Mouse (Mus musculus) hindbrain, embryonic 14.5 days (tissue): ENCODE data around the gene Brip1. TPM values are rescaled to one million over a fixed set of nuclear protein-coding genes. Genes with fewer than 3 reads are reported as not detected.

Experiments
- ATAC-seq: fragments of 200-750 bp; cut with Nextera tagmentation; 2 replicates; pipeline ENCODE4 v1.8.0; 2017; ENCODE audit warnings: moderate number of reproducible peaks, mild to moderate bottlenecking, moderate TSS enrichment, moderate library complexity; ENCODE audit not compliant: low FRiP score
- DNase-seq: peaks from one replicate; pipeline ENCODE4 v3.0.0-alpha.2; 2015; ENCODE audit warnings: low spot score
- H3K27ac ChIP-seq: fragments of 300-500 bp; sonication (generic); 2 replicates; pipeline ENCODE4 v1.5.1; 2014; ENCODE audit warnings: mild to moderate bottlenecking, moderate library complexity
- H3K27me3 ChIP-seq: fragments of 300-500 bp; sonication (generic); 2 replicates; pipeline ENCODE4 v1.6.1; 2014; ENCODE audit warnings: mild to moderate bottlenecking, low read length, mixed read lengths; ENCODE audit not compliant: control insufficient read depth, insufficient read depth
- H3K36me3 ChIP-seq: fragments of 300-500 bp; sonication (generic); replicated peaks from 2 replicates; pipeline ENCODE4 v1.6.1; 2014; ENCODE audit not compliant: control insufficient read depth, insufficient read depth
- H3K4me1 ChIP-seq: fragments of 300-500 bp; sonication (generic); replicated peaks from 2 replicates; pipeline ENCODE4 v1.6.1; 2014; ENCODE audit warnings: antibody characterized with exemption, low read length, mixed read lengths; ENCODE audit not compliant: control insufficient read depth, insufficient read depth
- H3K4me2 ChIP-seq: fragments of 300-500 bp; sonication (generic); replicated peaks from 2 replicates; pipeline ENCODE4 v1.6.1; 2014; ENCODE audit warnings: mild to moderate bottlenecking, moderate library complexity
- H3K4me3 ChIP-seq: fragments of 300-500 bp; sonication (generic); replicated peaks from 2 replicates; pipeline ENCODE4 v1.5.1; 2014; ENCODE audit warnings: mild to moderate bottlenecking, low read length
- H3K9ac ChIP-seq: fragments of 300-500 bp; sonication (generic); 2 replicates; pipeline ENCODE4 v1.6.1; 2014
- H3K9me3 ChIP-seq: fragments of 300-500 bp; sonication (generic); 2 replicates; pipeline ENCODE4 v1.6.1; 2016; ENCODE audit warnings: low read length; ENCODE audit not compliant: control insufficient read depth
- WGBS: fragments of 180-500 bp; shearing (Covaris S2); extraction: QIAGEN DNeasy Blood & Tissue Kit; methylation state at CpG from one replicate; pipeline ENCODE4 v1.1.7; 2014; 5-methylcytosine and 5-hydroxymethylcytosine counted together
- polyA plus RNA-seq: library from polyadenylated mRNA; unstranded; fragments of >200 nt; fragmentation: Nextera tagmentation; extraction: Ambion mirVana; gene quantifications from 2 replicates; pipeline ENCODE4 v1.2.1, GENCODE M21; 2014

Brip1 gene
- polyA plus RNA-seq, 1 experiment from 2014 or later: 1.6 TPM

GRCm38 (mm10) chr11:86155638-86156037 is 45.4 kb downstream of the Brip1 start:
- H3K4me1 ChIP-seq: no peaks in the 10 kb centered on the region
- H3K9ac ChIP-seq: no peak overlapping the region
- no peak overlapping the region for H3K4me2 ChIP-seq
- H3K4me3 ChIP-seq: no peak overlapping the region
- DNase-seq (no peak), ATAC-seq (no peak)
- H3K27ac ChIP-seq: no peak overlapping the region
- no peaks in the 10 kb centered on the region for H3K36me3 ChIP-seq
- WGBS: 64% methylated on average over 5 of the region's 5 CpGs
- H3K27me3 ChIP-seq: no peaks in the 10 kb centered on the region
- H3K9me3 ChIP-seq: no peaks in the 10 kb centered on the region

- no peaks in the 10 kb centered on the region for H3K27me3 ChIP-seq
- no peaks in the 10 kb centered on the region for H3K4me1 ChIP-seq
- H3K9me3 ChIP-seq: no peaks in the 10 kb centered on the region
- no peaks in the 10 kb centered on the region for H3K36me3 ChIP-seq
- no peak overlapping the region for H3K4me2 ChIP-seq
- no peak for DNase-seq
- H3K4me3 ChIP-seq: no peak overlapping the region
- 96% methylated on average over 3 of the region's 3 CpGs for WGBS
- no peak overlapping the region for H3K27ac ChIP-seq
- no peak overlapping the region for H3K9ac ChIP-seq
- no peak for ATAC-seq
These were observed 69.7 kb downstream of the Brip1 start for GRCm38 (mm10) chr11:86131324-86131723.

GRCm38 (mm10) chr11:86117078-86117869 is 83.7 kb downstream of the Brip1 start:
- DNase-seq (no peak), ATAC-seq (no peak)
- Histone ChIP-seq H3K27me3 (no peaks in the 10 kb centered on the region), H3K9ac (no peak overlapping the region), H3K4me3 (no peak overlapping the region), H3K4me2 (no peak overlapping the region), H3K9me3 (no peaks in the 10 kb centered on the region), H3K36me3 (no peaks in the 10 kb centered on the region), H3K27ac (no peak overlapping the region), H3K4me1 (no peaks in the 10 kb centered on the region)
- WGBS: 90% methylated on average over 7 of the region's 7 CpGs

- no peak overlapping the region for H3K27ac ChIP-seq
- H3K9ac ChIP-seq: no peak overlapping the region
- WGBS: 100% methylated on average over 1 of the region's 1 CpGs
- DNase-seq: no peak
- ATAC-seq: no peak
- H3K9me3 ChIP-seq: no peaks in the 10 kb centered on the region
- H3K4me1 ChIP-seq: no peaks in the 10 kb centered on the region
- H3K4me3 ChIP-seq: no peak overlapping the region
- H3K36me3 ChIP-seq: no peaks in the 10 kb centered on the region
- no peak overlapping the region for H3K4me2 ChIP-seq
- H3K27me3 ChIP-seq: no peaks in the 10 kb centered on the region
These were observed 85.0 kb downstream of the Brip1 start for GRCm38 (mm10) chr11:86115955-86116354.

- H3K9me3 ChIP-seq: no peaks in the 10 kb centered on the region
- no peak overlapping the region for H3K4me2 ChIP-seq
- H3K4me1 ChIP-seq: no peaks in the 10 kb centered on the region
- 93% methylated on average over 4 of the region's 4 CpGs for WGBS
- H3K4me3 ChIP-seq: no peak overlapping the region
- ATAC-seq (no peak), DNase-seq (no peak)
- no peaks in the 10 kb centered on the region for H3K27me3 ChIP-seq
- H3K9ac ChIP-seq: no peak overlapping the region
- no peak overlapping the region for H3K27ac ChIP-seq
- H3K36me3 ChIP-seq: no peaks in the 10 kb centered on the region
These were observed 93.7 kb downstream of the Brip1 start for GRCm38 (mm10) chr11:86107276-86107675.

GRCm38 (mm10) chr11:86106596-86106995 is 94.4 kb downstream of the Brip1 start:
- DNase-seq: no peak
- H3K9me3 ChIP-seq: no peaks in the 10 kb centered on the region
- no peaks in the 10 kb centered on the region for H3K4me1 ChIP-seq
- no peak overlapping the region for H3K4me2 ChIP-seq
- no peaks in the 10 kb centered on the region for H3K27me3 ChIP-seq
- no peak overlapping the region for H3K27ac ChIP-seq
- no peak for ATAC-seq
- no peak overlapping the region for H3K9ac ChIP-seq
- H3K4me3 ChIP-seq: no peak overlapping the region
- no peaks in the 10 kb centered on the region for H3K36me3 ChIP-seq

- Histone ChIP-seq H3K4me3 (no peak overlapping the region), H3K27me3 (no peaks in the 10 kb centered on the region), H3K27ac (no peak overlapping the region), H3K4me1 (no peaks in the 10 kb centered on the region), H3K36me3 (no peaks in the 10 kb centered on the region), H3K9me3 (no peaks in the 10 kb centered on the region), H3K4me2 (no peak overlapping the region), H3K9ac (no peak overlapping the region)
- 86% methylated on average over 6 of the region's 6 CpGs for WGBS
- no peak for ATAC-seq
- no peak for DNase-seq
These were observed 99.8 kb downstream of the Brip1 start for GRCm38 (mm10) chr11:86101191-86101590.

- H3K4me3 ChIP-seq: no peak overlapping the region
- ATAC-seq (no peak), DNase-seq (no peak)
- H3K4me2 ChIP-seq: no peak overlapping the region
- no peaks in the 10 kb centered on the region for H3K36me3 ChIP-seq
- no peaks in the 10 kb centered on the region for H3K9me3 ChIP-seq
- no peaks in the 10 kb centered on the region for H3K27me3 ChIP-seq
- H3K9ac ChIP-seq: no peak overlapping the region
- H3K4me1 ChIP-seq: no peaks in the 10 kb centered on the region
- WGBS: 70% methylated on average over 2 of the region's 2 CpGs
- H3K27ac ChIP-seq: no peak overlapping the region
These were observed 101.7 kb downstream of the Brip1 start for GRCm38 (mm10) chr11:86099341-86099740.

- Histone ChIP-seq H3K27ac (no peak overlapping the region), H3K4me2 (no peak overlapping the region), H3K9me3 (no peaks in the 10 kb centered on the region), H3K9ac (no peak overlapping the region), H3K27me3 (no peaks in the 10 kb centered on the region), H3K36me3 (no peaks in the 10 kb centered on the region), H3K4me3 (no peak overlapping the region), H3K4me1 (no peaks in the 10 kb centered on the region)
- ATAC-seq (no peak), DNase-seq (no peak)
These were observed 112.2 kb downstream of the Brip1 start for GRCm38 (mm10) chr11:86088815-86089214.

- H3K4me1 ChIP-seq: no peaks in the 10 kb centered on the region
- no peak overlapping the region for H3K9ac ChIP-seq
- H3K36me3 ChIP-seq: no peaks in the 10 kb centered on the region
- DNase-seq (no peak), ATAC-seq (no peak)
- H3K4me2 ChIP-seq: no peak overlapping the region
- H3K27me3 ChIP-seq: no peaks in the 10 kb centered on the region
- H3K27ac ChIP-seq: no peak overlapping the region
- 85% methylated on average over 4 of the region's 4 CpGs for WGBS
- H3K9me3 ChIP-seq: no peaks in the 10 kb centered on the region
- H3K4me3 ChIP-seq: no peak overlapping the region
These were observed 116.5 kb downstream of the Brip1 start for GRCm38 (mm10) chr11:86084522-86084921.
